9 mouse cellular contexts compared by ENCODE assay signal in genomic region chr5:149374026-149374425, GRCm38 (mm10). TPM values are rescaled to one million over a fixed set of nuclear protein-coding genes. Genes with fewer than 3 reads are reported as not detected.
DNase-seq lines count a peak whose midpoint lies in the region; ATAC-seq lines count a peak whose summit lies in the region.
"Had no signal": no experiment of that assay in that cellular context is flagged by ENCODE, and none has a peak within 500 bp of the region (broad histone marks: within the 10 kb centered on the region; RNA-seq: fewer than 3 reads in every experiment).

No protein-coding gene starts in this region.

- 33% methylated on average over 7 of the region's 7 CpGs for WGBS in heart, embryonic 12.5 days

- H3K4me1 ChIP-seq in heart, embryonic 12.5 days (replicated peaks), result peaks cover 72% of the 10 kb centered on the region

- no peak for DNase-seq in heart, adult 11 months
- DNase-seq in A20 (ENCODE audit: low read depth, low spot score), result peak; percentile 48
- DNase-seq in brain, adult 2 months (ENCODE audit: low read depth, low spot score), result peak; percentile 87
- DNase-seq in gastrocnemius, postnatal 4 days (ENCODE audit: low spot score in 2 of 2), result no peak
- no peak for DNase-seq in gastrocnemius, adult 8-10 months (ENCODE audit: low spot score in 2 of 2)
- DNase-seq in layer of hippocampus, postnatal 25 days (ENCODE audit: extremely low spot score in 1 of 2, low spot score in 1 of 2), result no peak

- H3K4me2 ChIP-seq in heart, embryonic 12.5 days, result no peak overlapping the region

- no peak overlapping the region for H3K9ac ChIP-seq in heart, embryonic 12.5 days
- H3K9ac ChIP-seq: heart, embryonic 15.5 days had no signal

- H3K27ac ChIP-seq in heart, embryonic 12.5 days (ENCODE audit: poor library complexity, severe bottlenecking), result no peak overlapping the region
- H3K27ac ChIP-seq: heart, embryonic 15.5 days had no signal

- H3K27me3 ChIP-seq in heart, embryonic 12.5 days (replicated peaks), result no peaks in the 10 kb centered on the region
- H3K27me3 ChIP-seq: heart, embryonic 15.5 days had no signal

- ATAC-seq in heart, embryonic 12.5 days (ENCODE audit: insufficient number of reproducible peaks, low FRiP score), result peak; percentile 13; the same call in 1 of the 2 replicates
- peak; percentile 49 for ATAC-seq in megakaryocyte-erythroid progenitor cell, adult 5-6 weeks (replicated peaks; ENCODE audit: low FRiP score, low TSS enrichment, poor library complexity, severe bottlenecking)

- H3K36me3 ChIP-seq in heart, embryonic 12.5 days, result no peaks in the 10 kb centered on the region
- H3K36me3 ChIP-seq: heart, embryonic 15.5 days had no signal

- no peaks in the 10 kb centered on the region for H3K9me3 ChIP-seq in heart, embryonic 12.5 days (replicated peaks)
- H3K9me3 ChIP-seq: heart, embryonic 15.5 days had no signal

- H3K4me3 ChIP-seq in heart, embryonic 12.5 days, result no peak overlapping the region
- H3K4me3 ChIP-seq: heart, embryonic 15.5 days had no signal

RNA-seq across cellular contexts. Expression of gene Medag, which starts 37.5 kb away (rescaled TPM):
- 1.2 and 1.4 TPM in 2 replicates for polyA plus RNA-seq in heart, embryonic 12.5 days (2016; fragmentation: Nextera tagmentation; extraction: Ambion mirVana)
- not detected in 2 replicates for total RNA-seq in megakaryocyte-erythroid progenitor cell, adult 5-6 weeks (2014; fragmentation: Nextera tagmentation)
- total RNA-seq in megakaryocyte-erythroid progenitor cell, adult 5-6 weeks (2017), result not detected in 2 replicates
- 10 to 100 TPM; 32.1 to 36.4 TPM for total RNA-seq in gastrocnemius, postnatal 4 days (2021)
- 10 to 100 TPM in 2 of 4 experiments, 1 to 10 TPM in 2; 6.8 to 11.4 (median 9.4) TPM for total RNA-seq in gastrocnemius, adult 8-10 months (2022)
- total RNA-seq in layer of hippocampus, postnatal 25 days (2021), result 1 to 10 TPM; 2.1 to 2.6 TPM

Comparison
In these comparisons a context has a peak if more than half of its experiments do, and no peak if none do; other contexts are left out.
1. DNase-seq: peak in A20 (single experiment) and brain, adult 2 months (single experiment); none in heart, adult 11 months (single experiment), gastrocnemius, postnatal 4 days (0 of 2), gastrocnemius, adult 8-10 months (0 of 2) and layer of hippocampus, postnatal 25 days (0 of 2).